Mouse (Mus musculus) MEL (cell line): ENCODE results near the gene Map3k21.

Source experiments
- CTCF ChIP-seq, 3 experiments: IDR thresholded peaks in 2 of 3; conservative IDR thresholded peaks in 1 of 3; 2 replicates each; pipeline ENCODE4 v1.5.1; 2011 to 2012; ENCODE audit warnings: low read length in 3 of 3, low read depth in 2 of 3, mild to moderate bottlenecking in 2 of 3, improper control_type of control experiment in 1 of 3, inconsistent platforms in 1 of 3, mixed read lengths in 1 of 3, moderate library complexity in 1 of 3; ENCODE audit not compliant: control insufficient read depth in 1 of 3, insufficient read depth in 1 of 3, poor library complexity in 1 of 3, severe bottlenecking in 1 of 3
- ELF1 ChIP-seq: IDR thresholded peaks from 2 replicates; pipeline ENCODE4 v1.6.1; 2014; ENCODE audit warnings: low read depth, mild to moderate bottlenecking, inconsistent platforms, low read length, improper control_type of control experiment, moderate library complexity
- MXI1 ChIP-seq: IDR thresholded peaks from 2 replicates; pipeline ENCODE4 v1.6.1; 2011; ENCODE audit warnings: mild to moderate bottlenecking, low read depth, low read length, improper control_type of control experiment

DNA sequence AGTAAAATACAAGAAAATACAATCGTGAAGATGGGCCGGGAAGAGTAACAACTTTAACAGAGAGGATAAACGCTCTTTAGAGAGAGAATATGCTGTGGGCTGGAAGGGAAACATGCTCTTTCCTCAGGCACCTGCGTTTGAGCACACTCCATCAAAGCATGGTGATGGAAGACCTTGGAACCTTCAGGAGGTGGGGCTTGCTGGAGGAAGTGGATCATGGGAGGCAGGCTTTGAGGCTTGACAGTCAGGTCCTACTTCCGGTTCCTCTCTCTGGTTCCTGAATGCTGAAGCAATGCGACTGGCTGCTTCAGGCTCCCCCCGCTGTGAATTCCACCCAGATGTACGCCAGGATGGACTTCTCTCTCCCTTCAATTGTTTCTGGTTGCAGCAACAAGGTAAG, 49.8 kb downstream of the Map3k21 start:
- TF ChIP-seq CTCF (IDR thresholded peaks at IDR 0.05 in 2 of 3, conservative IDR thresholded peaks at IDR 0.05 in 1 of 3; ENCODE audit: control insufficient read depth in 1 of 3, insufficient read depth in 1 of 3, low read depth in 2 of 3, low read length in 3 of 3, poor library complexity in 1 of 3, severe bottlenecking in 1 of 3) (no peak), ELF1 (no peak), MXI1 (no peak)
